Mouse (Mus musculus): ENCODE measurements around the gene Apex1.
A peak's percentile ranks its signal among the peaks of the same experiment; 100 is the strongest.
"Not testable (repeated sequence)": the region's sequence is repeated elsewhere in the genome, so short reads cannot be mapped to it uniquely, and the experiment has no call there.

Gene Apex1

GRCm38 (mm10) chr14:50924281-50925064, at the start of gene Apex1, which contains the start of gene Osgep:
TSS of gene Apex1 (plus strand) at chr14:50924968.
TSS of gene Osgep (minus strand) at chr14:50924893.
- DNase-seq (ENCODE audit: low spot score): peak; percentile 99

- DNase-seq (ENCODE audit: low spot score): no peak
These were observed 49.6 kb upstream of the Apex1 start for GRCm38 (mm10) chr14:50875175-50875574.

- no peak for DNase-seq (ENCODE audit: low spot score)
These were observed 49.1 kb upstream of the Apex1 start for GRCm38 (mm10) chr14:50875591-50876230.

- no peak for DNase-seq (ENCODE audit: low spot score)
These were observed 48.4 kb upstream of the Apex1 start for GRCm38 (mm10) chr14:50876236-50876950.

GRCm38 (mm10) chr14:50891621-50892020, 33.1 kb upstream of the Apex1 start:
- no peak for DNase-seq (ENCODE audit: low spot score)

- DNase-seq (ENCODE audit: low spot score): no peak
These were observed 32.7 kb upstream of the Apex1 start for GRCm38 (mm10) chr14:50892091-50892490.

- DNase-seq (ENCODE audit: low spot score): no peak
These were observed 32.0 kb upstream of the Apex1 start for GRCm38 (mm10) chr14:50892541-50893459.

- DNase-seq (ENCODE audit: low spot score): no peak
These were observed 29.4 kb upstream of the Apex1 start for GRCm38 (mm10) chr14:50895407-50895806.

GRCm38 (mm10) chr14:50895985-50896746, 28.6 kb upstream of the Apex1 start:
- DNase-seq (ENCODE audit: low spot score): peak; percentile 28

- DNase-seq (ENCODE audit: low spot score): peak; percentile 32
These were observed 27.9 kb upstream of the Apex1 start for GRCm38 (mm10) chr14:50896747-50897373.

- DNase-seq (ENCODE audit: low spot score): peak; percentile 9
These were observed 27.4 kb upstream of the Apex1 start, which contains the start of gene Klhl33 for GRCm38 (mm10) chr14:50897374-50897765. TSS of gene Klhl33 (minus strand) at chr14:50897507.

- DNase-seq (ENCODE audit: low spot score): not testable (repeated sequence)
These were observed 26.8 kb upstream of the Apex1 start for GRCm38 (mm10) chr14:50897992-50898391.

GRCm38 (mm10) chr14:50903973-50904827, 20.6 kb upstream of the Apex1 start:
- peak; percentile 78 for DNase-seq (ENCODE audit: low spot score)

GRCm38 (mm10) chr14:50904828-50905129, 20.0 kb upstream of the Apex1 start:
- no peak for DNase-seq (ENCODE audit: low spot score)

GRCm38 (mm10) chr14:50905327-50905726, 19.4 kb upstream of the Apex1 start:
- DNase-seq (ENCODE audit: low spot score): not testable (repeated sequence)

- DNase-seq (ENCODE audit: low spot score): no peak
These were observed 16.6 kb upstream of the Apex1 start for GRCm38 (mm10) chr14:50908126-50908525.

GRCm38 (mm10) chr14:50911356-50911755, 13.4 kb upstream of the Apex1 start:
- DNase-seq (ENCODE audit: low spot score): no peak

- not testable (repeated sequence) for DNase-seq (ENCODE audit: low spot score)
These were observed 1.3 kb upstream of the Apex1 start for GRCm38 (mm10) chr14:50923437-50923836.

GRCm38 (mm10) chr14:50925111-50925920, 548 bp downstream of the Apex1 start:
- DNase-seq (ENCODE audit: low spot score): peak; percentile 43

All from embryo, embryonic 10.5 days (tissue).